Mouse (Mus musculus) thymus, adult 2 months (tissue): ENCODE measurements around the gene Msrb3.

Experiments
- CTCF ChIP-seq: fragments of 200-500 bp; IDR thresholded peaks from 2 replicates; pipeline ENCODE4 v1.5.1; 2012; ENCODE audit warnings: mild to moderate bottlenecking, control low read depth, low read length, moderate library complexity, borderline replicate concordance; ENCODE audit not compliant: control insufficient read depth, poor library complexity, insufficient read depth; ENCODE audit errors: extremely low read depth
- POLR2A ChIP-seq: fragments of 200-500 bp; IDR thresholded peaks from 2 replicates; pipeline ENCODE4 v1.6.1; 2012; ENCODE audit warnings: mild to moderate bottlenecking, low read length, control low read depth, moderate library complexity; ENCODE audit not compliant: control insufficient read depth, poor library complexity, insufficient read depth; ENCODE audit errors: extremely low read depth

GRCm38 (mm10) chr10:120938904-120939208 lies 40.0 kb upstream of the Msrb3 start:
- TF ChIP-seq CTCF (no peak), POLR2A (no peak)
